Mouse (Mus musculus) mesoderm, embryonic 11.5 days (tissue): ENCODE results near the gene Pianp.

Experiments
- DNase-seq: peaks from one replicate; pipeline ENCODE4 v3.0.0-alpha.2; 2012; ENCODE audit warnings: low read depth, low spot score

Pianp gene

DNA sequence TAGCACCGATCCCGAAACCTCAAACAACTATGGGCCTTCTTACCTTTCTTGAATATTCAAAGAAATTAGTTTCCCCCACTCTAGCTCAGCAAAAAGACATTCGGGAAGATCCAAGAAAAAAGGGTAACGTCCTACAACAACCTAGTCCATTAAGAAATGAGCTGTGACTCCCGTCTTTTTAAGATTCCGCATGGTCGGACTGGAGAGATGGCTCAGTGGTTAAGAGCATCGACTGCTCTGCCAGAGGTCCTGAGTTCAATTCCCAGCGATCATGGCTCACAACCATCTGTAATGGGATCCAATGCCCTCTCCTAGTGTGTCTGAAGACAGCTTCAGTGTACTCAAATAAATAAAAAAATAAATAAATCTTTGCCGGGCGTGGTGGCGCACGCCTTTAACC, 11.6 kb downstream of the Pianp start:
- no peak for DNase-seq

DNA sequence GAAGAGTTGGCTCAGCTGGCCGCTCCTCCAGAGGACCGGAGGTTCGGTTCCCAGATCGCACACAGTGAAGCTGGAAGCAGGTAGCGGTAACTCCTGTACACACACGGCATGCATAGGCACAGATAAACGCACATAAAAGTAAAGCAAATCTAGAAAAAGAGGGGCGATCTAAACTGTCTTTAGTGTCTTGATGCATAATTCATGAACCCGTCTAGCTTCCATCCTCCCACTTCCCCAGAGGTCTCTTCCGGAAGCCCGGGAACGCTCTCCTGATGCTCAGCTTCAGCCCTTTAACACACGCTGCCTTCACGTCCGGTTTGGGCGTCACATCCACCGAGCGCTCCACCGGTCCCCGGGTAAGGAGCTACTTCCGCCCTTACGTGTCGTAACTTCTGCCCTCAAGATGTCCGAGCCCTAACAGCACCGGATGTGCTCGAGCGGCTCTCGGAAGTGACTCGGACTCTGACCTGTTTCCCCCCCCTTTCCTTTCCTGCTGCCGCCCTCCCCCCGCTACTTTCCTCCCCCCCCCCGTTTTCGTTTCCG, 12.2 kb downstream of the Pianp start:
- peak; percentile 99 for DNase-seq

- DNase-seq: no peak
Observed at GRCm38 (mm10) chr6:125009129-125009180, 12.5 kb downstream of the Pianp start, which contains the start of gene Zfp384. TSS of gene Zfp384 (plus strand) at chr6:125009145.

GRCm38 (mm10) chr6:125009181-125010073, 12.9 kb downstream of the Pianp start:
- DNase-seq: peak; percentile 86

- no peak for DNase-seq
Observed at GRCm38 (mm10) chr6:125017682-125018081, 21.2 kb downstream of the Pianp start.

- peak; percentile 69 for DNase-seq
Observed at GRCm38 (mm10) chr6:125030532-125030931, 34.0 kb downstream of the Pianp start.

- no peak for DNase-seq
Observed at GRCm38 (mm10) chr6:125031604-125032003, 35.1 kb downstream of the Pianp start.

- DNase-seq: no peak
Observed at GRCm38 (mm10) chr6:125038666-125039065, 42.2 kb downstream of the Pianp start.

DNA sequence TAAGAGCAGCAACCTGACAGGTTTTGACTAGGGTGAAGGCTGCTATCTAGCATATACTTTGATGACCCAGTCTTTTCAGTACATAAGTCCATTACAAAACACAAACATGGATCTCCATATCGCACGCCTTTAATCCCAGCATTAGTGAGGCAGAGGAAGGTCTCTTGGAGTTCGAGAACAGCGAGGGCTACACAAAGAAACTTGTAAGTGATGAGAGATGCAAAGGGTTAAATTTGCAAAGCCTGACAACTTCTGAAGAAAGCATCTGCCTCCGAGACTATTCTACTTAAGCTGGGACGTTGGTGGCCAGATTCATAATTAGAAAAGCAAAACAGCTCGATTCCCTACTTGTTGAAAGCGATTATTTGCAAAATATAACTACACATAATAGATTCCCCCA, 42.6 kb downstream of the Pianp start:
- DNase-seq: no peak

GRCm38 (mm10) chr6:125039533-125040153, 43.1 kb downstream of the Pianp start, which contains the start of gene Ing4:
TSS of gene Ing4 (plus strand) at chr6:125039760.
- DNase-seq: peak; percentile 97

GRCm38 (mm10) chr6:125040221-125040620, 43.7 kb downstream of the Pianp start:
- DNase-seq: no peak

GRCm38 (mm10) chr6:125041047-125041446, 44.6 kb downstream of the Pianp start:
- DNase-seq: no peak

GRCm38 (mm10) chr6:125042081-125042480, 45.6 kb downstream of the Pianp start:
- DNase-seq: no peak

- DNase-seq: peak; percentile 85
Observed at GRCm38 (mm10) chr6:125046691-125047090, 50.2 kb downstream of the Pianp start.

DNA sequence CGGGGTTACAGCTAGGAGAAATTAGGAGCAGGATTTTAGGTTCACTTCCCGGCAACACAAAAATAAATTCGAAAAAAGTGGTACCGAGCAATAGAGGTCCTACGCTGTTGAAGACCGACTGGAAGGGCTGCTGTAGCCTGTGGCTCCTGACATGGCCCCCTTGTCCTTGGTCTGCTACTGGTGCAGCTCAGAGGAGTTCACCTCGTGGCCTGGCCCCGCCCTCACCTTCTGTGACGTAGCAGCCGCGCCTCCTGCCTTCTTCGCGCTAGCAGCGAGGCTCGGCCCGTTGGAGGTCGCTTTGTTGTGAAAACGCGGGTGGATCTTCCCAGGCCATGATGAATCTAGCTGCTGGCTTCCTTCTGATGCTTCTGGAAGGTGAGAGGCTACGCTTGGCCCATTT, 53.2 kb downstream of the Pianp start, which contains the start of gene Acrbp:
Gene Acrbp, plus strand, starts transcription at position 12 of the 400 bp plus-strand sequence.
- no peak for DNase-seq

GRCm38 (mm10) chr6:125051237-125051636, 54.7 kb downstream of the Pianp start:
- DNase-seq: peak; percentile 37
